Mouse (Mus musculus) olfactory bulb, adult 2 months (tissue): ENCODE measurements at regions not wholly inside any gene's neighbourhood (a gene's known extent, or its start where the extent isn't known, plus 50 kb on each side); places are given as distances from the start of the nearest gene placed in this dataset.
"Not testable (repeated sequence)": the region's sequence is repeated elsewhere in the genome, so short reads cannot be mapped to it uniquely, and the experiment has no call there.

ENCODE experiments used
- CTCF ChIP-seq: fragments of 200-500 bp; IDR thresholded peaks from 2 replicates; pipeline ENCODE4 v1.5.1; 2012; ENCODE audit warnings: low read depth, mild to moderate bottlenecking, low read length, moderate library complexity; ENCODE audit not compliant: insufficient read depth
- POLR2A ChIP-seq: fragments of 200-500 bp; IDR thresholded peaks from 2 replicates; pipeline ENCODE4 v1.6.1; 2012; ENCODE audit warnings: mild to moderate bottlenecking, low read depth, low read length, moderate library complexity; ENCODE audit not compliant: insufficient read depth

DNA sequence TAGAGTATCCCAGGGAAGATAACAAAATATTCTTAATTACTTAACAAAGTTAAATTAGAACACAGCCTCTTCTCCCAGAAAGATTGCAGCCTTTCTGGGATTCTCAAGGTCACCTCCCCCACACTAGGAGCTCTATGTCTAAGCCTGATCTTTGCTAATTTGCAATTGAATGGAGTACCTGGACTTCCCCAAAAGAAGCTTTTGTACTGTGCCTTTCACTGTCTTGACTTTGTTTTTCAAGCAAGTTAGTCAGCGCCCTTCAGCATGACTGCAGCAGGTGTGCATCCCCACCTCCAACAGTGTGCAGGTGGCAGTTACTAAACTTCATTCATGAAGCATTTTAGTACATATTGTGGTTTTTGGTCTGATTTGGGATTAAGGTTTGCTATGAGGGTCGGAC lies 185.4 kb upstream of the Phyhipl start:
- not testable (repeated sequence) for TF ChIP-seq POLR2A, CTCF
